Mouse (Mus musculus) c-Kit-positive CD71-positive TER-119-negative erythroid progenitor cells, embryonic 14.5 days (primary cell): ENCODE measurements at regions not wholly inside any gene's neighbourhood (a gene's known extent, or its start where the extent isn't known, plus 50 kb on each side); places are given as distances from the start of the nearest gene placed in this dataset.

Experiments
- DNase-seq: peaks from one replicate; pipeline ENCODE4 v3.0.0-alpha.2; 2013; ENCODE audit warnings: low read depth

- no peak for DNase-seq
These were observed 341.1 kb upstream of the Cd180 start for GRCm38 (mm10) chr13:102352073-102352854.

DNA sequence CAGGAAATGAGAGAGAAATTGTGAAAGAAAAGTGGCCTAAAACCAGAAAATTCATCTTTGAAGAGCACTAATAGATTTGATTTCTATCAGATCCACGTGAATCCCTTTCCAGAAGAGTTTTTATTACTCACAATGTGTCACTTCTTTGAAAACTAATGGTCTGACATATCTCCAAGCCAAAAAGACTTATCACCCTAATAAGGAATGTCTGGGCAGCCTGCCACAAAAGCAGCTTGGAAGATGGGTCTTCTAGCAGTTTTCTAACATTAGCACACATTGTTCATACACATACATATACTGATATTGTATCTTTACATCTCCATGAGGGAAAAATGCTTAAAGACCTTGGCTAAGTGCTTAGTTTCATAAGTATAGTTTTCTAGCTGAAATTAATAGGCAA is 337.8 kb upstream of the Cd180 start:
- no peak for DNase-seq

DNA sequence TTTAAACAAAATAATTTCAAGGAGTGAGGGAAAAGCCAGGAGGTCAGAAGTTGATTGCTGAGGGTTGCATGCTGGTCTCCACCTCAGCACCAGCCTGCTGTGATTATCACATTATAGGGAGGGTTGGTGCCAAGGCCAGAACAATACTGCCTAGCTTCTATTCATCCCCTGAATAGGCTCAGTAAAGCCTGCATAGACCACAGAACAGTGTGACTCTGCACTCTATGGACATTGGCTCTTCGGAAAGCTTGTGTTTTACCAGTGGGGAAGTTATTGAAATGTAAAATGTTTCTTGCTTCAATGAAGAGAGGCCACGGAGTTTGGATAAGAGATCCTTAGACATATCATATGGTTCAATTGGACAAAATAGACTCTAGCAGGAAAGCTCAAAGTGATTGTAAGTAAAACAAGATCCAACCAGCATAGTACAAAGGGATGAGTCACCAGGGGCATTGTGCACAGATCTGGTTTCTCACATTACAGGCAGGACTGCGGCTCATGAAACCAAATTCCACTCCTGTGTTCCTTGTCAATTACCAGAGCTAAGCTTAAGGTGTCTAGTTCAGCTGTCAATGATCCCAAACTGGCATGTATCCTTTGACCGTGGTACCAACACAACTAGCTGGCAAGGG is 320.8 kb upstream of the Cd180 start:
- no peak for DNase-seq

GRCm38 (mm10) chr13:102380667-102381066 is 312.7 kb upstream of the Cd180 start:
- DNase-seq = no peak

- DNase-seq = no peak
These were observed 301.4 kb upstream of the Cd180 start for GRCm38 (mm10) chr13:102391911-102392310.

DNA sequence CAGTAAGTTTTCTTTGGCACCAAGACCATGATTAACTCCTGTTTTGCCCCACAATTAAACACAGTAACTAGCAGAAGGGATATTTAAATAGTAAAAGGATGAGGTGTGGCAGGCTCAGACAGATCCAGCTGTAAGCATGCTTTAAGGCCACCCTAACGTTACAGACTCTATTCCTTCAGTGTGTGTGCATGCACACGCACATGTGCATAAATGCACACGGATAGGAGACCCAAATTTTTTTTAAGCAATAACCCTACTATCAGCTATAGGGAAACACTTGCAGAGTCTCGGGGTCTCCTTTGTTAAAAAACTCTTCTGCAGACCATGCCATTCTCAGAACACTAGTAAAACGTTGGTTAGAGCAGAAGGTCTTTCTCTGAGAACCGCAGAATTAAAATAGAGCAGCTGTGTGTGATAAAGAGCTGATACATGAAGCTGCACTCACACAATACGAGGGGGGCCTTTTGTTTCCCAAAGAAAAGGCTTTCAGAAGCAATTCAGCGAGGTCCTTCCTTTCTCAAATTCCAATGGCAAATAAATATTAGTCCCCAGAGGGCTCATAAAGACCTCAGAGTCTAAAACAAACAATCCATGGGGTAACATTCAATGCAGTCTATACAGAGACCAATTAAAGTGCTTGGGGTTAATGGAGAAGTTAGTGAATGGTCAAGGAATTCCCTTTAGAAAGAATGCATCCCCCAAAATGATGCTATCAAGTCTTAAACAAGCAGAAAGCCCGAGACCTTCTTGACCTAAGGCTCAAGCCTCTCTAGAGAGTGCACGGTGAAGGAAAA is 300.3 kb upstream of the Cd180 start:
- DNase-seq = no peak

DNA sequence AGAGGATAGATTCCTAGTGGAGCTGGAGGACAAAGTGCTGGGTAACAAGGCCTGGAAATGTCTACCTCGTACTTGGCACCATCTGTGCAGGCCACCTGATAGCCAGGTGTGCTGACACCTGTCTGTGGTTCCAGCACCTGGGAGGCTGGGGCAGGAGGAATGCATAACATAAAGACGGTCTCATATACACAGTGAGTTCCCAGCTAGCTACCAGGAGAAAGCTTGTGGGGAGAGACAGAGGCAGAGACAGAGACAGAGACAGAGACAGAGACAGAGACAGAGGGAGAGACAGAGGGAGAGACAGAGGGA is 299.7 kb upstream of the Cd180 start:
- no peak for DNase-seq

DNA sequence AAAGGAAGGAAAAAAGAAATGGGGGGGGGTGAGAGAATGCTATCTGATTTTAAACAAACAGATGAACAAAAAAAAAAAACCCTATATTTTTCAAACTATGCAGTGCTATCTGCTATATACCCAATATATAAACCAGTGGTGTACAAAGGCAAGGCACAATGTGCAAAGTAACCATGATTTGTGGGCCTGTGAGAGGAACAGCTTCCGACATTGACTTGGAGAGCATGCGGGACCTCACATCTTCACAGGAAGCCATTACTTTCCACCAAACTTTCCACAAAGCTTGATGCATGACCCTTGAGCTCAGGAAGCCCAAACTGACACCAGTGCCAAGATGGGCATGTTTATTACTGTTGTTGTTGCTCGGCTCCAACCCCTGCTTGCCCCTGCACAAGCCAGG is 299.3 kb upstream of the Cd180 start:
- no peak for DNase-seq

DNA sequence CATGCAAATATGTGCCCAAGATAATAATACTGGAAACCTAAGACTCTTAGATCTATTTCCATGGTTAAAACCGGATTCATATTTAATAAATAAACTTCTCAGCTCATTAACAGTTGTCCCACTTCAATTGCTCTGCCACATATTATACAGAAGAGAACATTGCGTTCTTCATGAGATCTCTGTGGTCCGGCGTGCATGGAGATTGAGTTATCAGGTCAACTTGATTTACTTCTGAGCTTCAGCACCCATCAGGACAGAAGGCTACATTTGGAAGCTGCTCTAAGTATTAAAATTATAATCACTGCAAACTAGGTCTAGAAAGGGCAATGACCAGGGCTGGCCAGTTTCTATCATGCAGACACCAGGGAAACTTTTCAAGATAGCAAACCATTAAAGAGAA is 295.9 kb upstream of the Cd180 start:
- no peak for DNase-seq

- no peak for DNase-seq
These were observed 281.5 kb upstream of the Cd180 start for GRCm38 (mm10) chr13:102411840-102412239.

- no peak for DNase-seq
These were observed 258.9 kb upstream of the Cd180 start for GRCm38 (mm10) chr13:102434372-102434954.

DNA sequence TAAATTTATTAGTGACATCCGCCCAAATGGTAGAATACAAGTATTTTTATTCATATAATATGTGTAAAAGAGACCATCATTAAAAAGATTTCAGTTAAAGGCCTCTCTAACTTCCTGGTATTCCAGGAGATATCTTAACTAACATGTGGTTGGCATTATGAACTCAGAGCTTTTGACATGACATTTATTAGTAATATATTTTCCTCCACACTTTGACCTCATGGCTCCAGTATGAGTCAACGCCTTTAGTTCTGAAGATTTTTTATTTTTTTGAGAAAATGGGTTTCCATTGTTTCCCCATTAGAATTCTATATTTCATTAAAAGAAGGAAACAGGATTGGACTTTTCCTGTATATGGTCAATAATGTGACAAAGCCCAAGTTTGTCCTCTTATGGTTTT is 250.7 kb upstream of the Cd180 start:
- DNase-seq = no peak

DNA sequence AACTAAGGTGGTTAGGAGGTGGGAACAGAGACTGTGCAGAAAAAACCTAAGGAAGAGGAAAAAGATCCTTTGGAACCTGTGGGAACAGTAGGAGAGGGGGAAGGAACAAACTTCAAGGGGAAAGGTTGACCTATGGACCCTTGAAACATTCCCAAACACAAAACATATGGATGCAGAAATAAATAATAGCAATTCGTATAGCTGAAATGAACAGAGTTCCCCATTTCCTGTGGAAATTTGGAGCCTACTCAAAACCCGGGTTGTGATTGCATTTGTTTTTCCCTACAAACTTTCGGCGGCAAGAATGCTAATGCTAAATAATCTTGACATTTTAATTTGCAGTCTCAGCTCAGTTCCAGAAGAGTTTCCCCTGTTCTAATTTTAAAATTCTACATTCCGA is 246.0 kb upstream of the Cd180 start:
- no peak for DNase-seq

DNA sequence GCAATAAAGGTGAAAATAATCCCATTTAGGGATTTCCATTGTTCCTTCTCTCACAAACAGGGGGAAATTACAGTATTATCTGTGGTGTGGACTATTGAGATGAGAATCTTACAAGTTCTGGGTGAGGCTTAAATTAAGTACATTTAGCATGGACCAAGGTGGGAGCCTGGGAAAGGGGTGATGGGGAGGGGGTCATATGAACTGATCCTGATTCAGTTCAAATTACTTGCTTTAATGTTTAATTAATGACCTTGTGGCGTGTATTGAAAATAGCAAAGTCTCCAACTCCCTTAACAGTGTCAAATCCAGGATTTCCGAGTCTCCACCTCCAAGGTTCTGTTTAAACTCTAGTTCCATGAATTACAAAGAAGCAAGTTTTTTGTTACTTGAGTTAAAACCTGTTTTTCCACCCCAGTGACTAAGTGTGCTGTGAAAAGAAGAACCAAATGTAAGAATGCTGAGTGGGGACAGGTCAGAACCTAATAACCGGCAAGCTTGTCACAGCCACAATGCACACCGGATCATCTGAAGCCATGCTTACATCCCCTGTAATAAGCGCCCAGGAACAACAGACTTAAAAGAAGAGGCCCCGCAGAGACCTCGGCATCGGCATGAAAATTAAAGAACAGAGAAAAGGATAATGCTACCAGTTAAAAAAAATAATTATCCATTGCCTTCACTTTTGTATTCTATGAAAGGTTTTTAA is 243.8 kb upstream of the Cd180 start:
- no peak for DNase-seq

GRCm38 (mm10) chr13:102451176-102451575 is 242.2 kb upstream of the Cd180 start:
- DNase-seq = no peak

GRCm38 (mm10) chr13:102458711-102459110 is 234.6 kb upstream of the Cd180 start:
- DNase-seq = no peak

GRCm38 (mm10) chr13:102463993-102464392 is 229.4 kb upstream of the Cd180 start:
- no peak for DNase-seq

- no peak for DNase-seq
These were observed 211.5 kb upstream of the Cd180 start for GRCm38 (mm10) chr13:102481906-102482305.

DNA sequence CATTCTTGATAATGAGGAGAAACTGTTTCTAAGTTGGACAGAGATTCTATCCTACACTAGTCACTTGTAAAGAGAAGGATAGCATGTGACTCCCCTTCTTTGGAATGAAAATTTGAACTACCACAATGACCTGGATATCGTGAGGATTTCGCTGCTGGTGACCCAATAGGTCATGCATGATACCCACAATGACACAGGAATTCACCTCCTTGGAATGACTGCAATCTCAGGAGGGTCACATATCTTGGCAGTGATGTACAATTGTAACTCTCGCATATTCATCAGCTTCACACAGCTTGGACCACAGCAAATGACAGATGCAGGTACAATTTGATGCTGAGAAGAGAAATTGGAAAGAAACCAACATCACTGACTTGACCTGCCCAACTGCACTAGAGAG is 210.9 kb upstream of the Cd180 start:
- no peak for DNase-seq

DNA sequence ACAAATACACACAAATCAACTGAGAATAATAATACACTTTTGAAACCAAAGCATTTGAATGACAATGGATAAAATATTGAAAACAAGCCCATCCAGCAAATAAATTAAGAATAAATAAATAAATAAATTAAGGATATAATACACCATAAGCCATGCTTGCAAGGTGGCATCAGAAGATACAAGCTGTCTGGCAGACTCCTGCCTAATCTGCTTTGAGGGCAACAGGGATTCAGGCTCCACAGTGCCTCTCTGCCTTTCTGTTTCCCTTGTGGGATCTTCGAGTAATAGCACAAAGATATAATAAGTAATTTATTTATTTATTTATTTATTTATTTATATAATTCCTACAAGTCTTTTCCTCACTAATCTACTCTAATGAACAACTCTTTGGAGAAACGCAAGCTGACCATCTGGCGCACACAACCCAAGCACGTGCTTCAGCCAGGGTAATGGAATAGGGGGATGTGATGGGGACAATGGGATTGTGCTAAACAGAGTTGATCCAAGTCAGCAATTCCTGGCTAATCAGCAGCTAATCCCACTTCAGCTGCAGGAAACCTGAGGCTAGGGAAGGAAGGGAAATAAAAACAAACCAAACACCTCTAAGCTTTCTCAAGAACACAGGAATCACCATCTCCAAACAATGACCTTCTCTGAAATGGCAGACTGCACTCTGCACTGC is 205.8 kb upstream of the Cd180 start:
- DNase-seq = no peak

GRCm38 (mm10) chr13:102491370-102491769 is 202.0 kb upstream of the Cd180 start:
- DNase-seq = no peak
